Mouse (Mus musculus) left cerebral cortex, adult 9 months (tissue): ENCODE measurements at regions not wholly inside any gene's neighbourhood (a gene's known extent, or its start where the extent isn't known, plus 50 kb on each side); places are given as distances from the start of the nearest gene placed in this dataset.

Experiments
- DNase-seq, 2 experiments: peaks; one replicate each; pipeline ENCODE4 v3.0.0; 2022; ENCODE audit warnings: low spot score in 2 of 2

- peak in 1 of 2 experiments; percentile 3 for DNase-seq
Observed at GRCm38 (mm10) chrX:145758406-145758805, 253.4 kb upstream of the Amot start.

GRCm38 (mm10) chrX:145753427-145753826 is 248.4 kb upstream of the Amot start:
- peak in 1 of 2 experiments; percentile 2 for DNase-seq
